Mouse (Mus musculus): ENCODE results near the gene Olfr1364. TPM values are rescaled to one million over a fixed set of nuclear protein-coding genes. Genes with fewer than 3 reads are reported as not detected.

Olfr1364 gene
- polyA plus RNA-seq, 1 experiment from 2014 or later: not detected

DNA sequence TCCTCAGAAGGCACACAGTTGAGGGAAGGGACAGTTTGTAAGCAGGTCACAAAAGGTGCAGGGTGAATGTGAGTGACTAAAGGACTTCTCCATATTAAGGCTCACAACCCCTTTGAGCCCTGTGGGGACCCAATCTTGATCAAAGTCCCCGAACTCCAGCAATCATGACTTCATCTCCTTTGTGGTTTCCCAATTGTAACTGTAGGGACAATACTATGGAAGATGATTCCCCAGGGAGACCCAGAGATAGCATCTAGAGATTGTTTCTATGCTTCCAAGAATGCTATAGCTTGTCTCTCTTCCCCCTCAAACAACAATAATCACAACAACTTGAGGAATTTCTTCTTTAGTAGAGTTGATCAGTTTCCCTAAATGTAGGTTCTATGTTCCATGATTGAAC, 38.9 kb downstream of the Olfr1364 start, which contains the start of gene Olfr1366:
Olfr1366 (minus strand) TSS at position 101 of the 400 bp plus-strand sequence.
- no peak within 1 kb of the TSS for H3K27ac ChIP-seq (ENCODE audit: low read length)
- WGBS: 71% methylated on average over 1 of the region's 1 CpGs
- TF ChIP-seq CTCF (IDR thresholded peaks at IDR 0.05): no peak
- no peaks in the 10 kb centered on the region for H3K4me1 ChIP-seq (ENCODE audit: insufficient read depth, low read depth, low read length)
- H3K4me3 ChIP-seq (ENCODE audit: low read depth, low read length): no peak within 1 kb of the TSS
- no peak within 1 kb of the TSS for H3K4me2 ChIP-seq (replicated peaks; ENCODE audit: low read depth, low read length)
- no peak within 1 kb of the TSS for H3K9ac ChIP-seq (replicated peaks; ENCODE audit: low read depth)
- DNase-seq (ENCODE audit: low spot score): no peak
- H3K27me3 ChIP-seq (replicated peaks; ENCODE audit: insufficient read depth, low read length): no peaks in the 10 kb centered on the region
- H3K9me3 ChIP-seq (ENCODE audit: low read length): no peaks in the 10 kb centered on the region
- no peak for ATAC-seq
- H3K36me3 ChIP-seq (ENCODE audit: insufficient read depth, low read length): no peaks in the 10 kb centered on the region

DNA sequence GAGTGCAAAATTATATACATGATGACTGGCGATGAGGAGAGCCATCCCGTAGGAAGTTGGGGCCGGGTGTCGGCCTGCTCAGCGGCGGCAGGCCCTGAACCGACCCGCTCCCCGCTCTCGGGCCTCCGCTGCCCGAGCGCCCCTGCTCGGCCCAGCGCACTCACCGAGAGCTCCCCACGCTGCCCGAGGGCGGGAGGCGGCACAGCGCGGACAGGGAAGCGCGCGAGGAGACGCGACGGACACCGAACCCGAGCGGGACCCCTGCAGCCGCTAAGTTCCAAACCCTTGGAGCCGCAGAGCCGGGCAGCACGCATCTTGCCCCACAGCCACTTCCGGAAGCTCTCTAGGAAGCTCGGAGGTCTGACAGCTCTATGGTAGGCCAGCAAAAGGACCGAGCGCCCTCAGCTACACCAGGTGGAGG, 50.8 kb downstream of the Olfr1364 start, which contains the start of gene Zkscan8:
Zkscan8 (minus strand) TSS at position 340 of the 421 bp plus-strand sequence.
- Histone ChIP-seq H3K9me3 (ENCODE audit: low read length) (no peaks in the 10 kb centered on the region), H3K27me3 (replicated peaks; ENCODE audit: insufficient read depth, low read length) (no peaks in the 10 kb centered on the region), H3K4me2 (replicated peaks; ENCODE audit: low read depth, low read length) (peak within 1 kb of the TSS; percentile 64), H3K4me1 (ENCODE audit: insufficient read depth, low read depth, low read length) (no peaks in the 10 kb centered on the region), H3K9ac (replicated peaks; ENCODE audit: low read depth) (peak within 1 kb of the TSS; percentile 98), H3K27ac (ENCODE audit: low read length) (peak within 1 kb of the TSS; percentile 96), H3K36me3 (ENCODE audit: insufficient read depth, low read length) (no peaks in the 10 kb centered on the region), H3K4me3 (ENCODE audit: low read depth, low read length) (peak within 1 kb of the TSS; percentile 91)
- peak; percentile 92 for DNase-seq (ENCODE audit: low spot score)
- WGBS: under 1% methylated on average over 37 of the region's 39 CpGs
- TF ChIP-seq EP300 (IDR thresholded peaks at IDR 0.05): no peak
- peak; percentile 43 for TF ChIP-seq CTCF (IDR thresholded peaks at IDR 0.05)
- ATAC-seq: peak; percentile 100

DNA sequence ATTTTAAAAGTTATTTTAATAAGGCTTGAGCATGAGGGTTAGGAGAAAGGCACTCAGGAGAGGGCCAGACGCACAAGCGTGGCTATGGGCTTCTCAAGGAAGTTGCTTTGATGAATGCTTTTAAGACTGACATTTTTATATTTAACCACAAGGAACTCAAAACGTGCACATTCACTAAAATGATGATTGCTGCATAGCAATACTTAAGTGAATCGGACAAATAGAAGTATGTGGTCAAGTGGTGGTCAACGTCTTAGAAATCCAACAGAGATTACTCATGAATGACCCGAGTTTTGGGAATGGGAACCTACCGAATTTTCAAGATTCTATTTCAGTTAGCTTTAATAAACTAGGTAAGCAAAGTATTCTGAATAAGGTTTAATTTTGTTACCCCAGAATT, 51.4 kb downstream of the Olfr1364 start:
- Histone ChIP-seq H3K4me1 (ENCODE audit: insufficient read depth, low read depth, low read length) (no peaks in the 10 kb centered on the region), H3K27me3 (replicated peaks; ENCODE audit: insufficient read depth, low read length) (no peaks in the 10 kb centered on the region), H3K9me3 (ENCODE audit: low read length) (no peaks in the 10 kb centered on the region), H3K9ac (replicated peaks; ENCODE audit: low read depth) (no peak overlapping the region), H3K4me3 (ENCODE audit: low read depth, low read length) (no peak overlapping the region), H3K36me3 (ENCODE audit: insufficient read depth, low read length) (no peaks in the 10 kb centered on the region), H3K27ac (ENCODE audit: low read length) (no peak overlapping the region), H3K4me2 (replicated peaks; ENCODE audit: low read depth, low read length) (peak overlapping the region; percentile 8; the same call in 1 of the 2 replicates)
- TF ChIP-seq EP300 (IDR thresholded peaks at IDR 0.05): no peak
- TF ChIP-seq CTCF (IDR thresholded peaks at IDR 0.05): no peak
- no peak for ATAC-seq
- WGBS: 29% methylated on average over 7 of the region's 7 CpGs
- peak; percentile 18 for DNase-seq (ENCODE audit: low spot score)

Other genes starting within 250 kb of the Olfr1364 start
- gene Olfr1367, start 234.8 kb downstream of the Olfr1364 start, polyA plus RNA-seq (2015; fragmentation: Nextera tagmentation; extraction: Ambion mirVana): not detected in 2 replicates
- gene Zscan12, start 218.9 kb downstream of the Olfr1364 start, polyA plus RNA-seq (2015; fragmentation: Nextera tagmentation; extraction: Ambion mirVana): 6.4 and 6.8 TPM in 2 replicates
- gene Zkscan3, start 179.0 kb downstream of the Olfr1364 start, polyA plus RNA-seq (2015; fragmentation: Nextera tagmentation; extraction: Ambion mirVana): 46.3 and 54.3 TPM in 2 replicates
- gene Pgbd1, start 140.7 kb downstream of the Olfr1364 start, polyA plus RNA-seq (2015; fragmentation: Nextera tagmentation; extraction: Ambion mirVana): 0.87 TPM in 2 replicates
- gene Zscan26, start 128.0 kb downstream of the Olfr1364 start, polyA plus RNA-seq (2015; fragmentation: Nextera tagmentation; extraction: Ambion mirVana): 30.2 and 33.0 TPM in 2 replicates
- 9.1 and 10.5 TPM in 2 replicates for gene Nkapl, start 113.2 kb downstream of the Olfr1364 start, polyA plus RNA-seq (2015; fragmentation: Nextera tagmentation; extraction: Ambion mirVana)
- gene Zkscan4, start 102.9 kb downstream of the Olfr1364 start, polyA plus RNA-seq (2015; fragmentation: Nextera tagmentation; extraction: Ambion mirVana): 5.1 and 5.2 TPM in 2 replicates
- gene Gm10065, start 102.3 kb downstream of the Olfr1364 start, polyA plus RNA-seq (2015; fragmentation: Nextera tagmentation; extraction: Ambion mirVana): not detected in 2 replicates
- 0.31 and 0.39 TPM in 2 replicates for gene AK157302, start 86.5 kb downstream of the Olfr1364 start, polyA plus RNA-seq (2015; fragmentation: Nextera tagmentation; extraction: Ambion mirVana)
- 3.3 and 5.8 TPM in 2 replicates for gene Gm11273, start 80.3 kb downstream of the Olfr1364 start, polyA plus RNA-seq (2015; fragmentation: Nextera tagmentation; extraction: Ambion mirVana)
- gene Zkscan8, start 50.6 kb downstream of the Olfr1364 start, polyA plus RNA-seq (2015; fragmentation: Nextera tagmentation; extraction: Ambion mirVana): 3.1 and 3.4 TPM in 2 replicates
- gene Olfr1366, start 39.0 kb downstream of the Olfr1364 start, polyA plus RNA-seq (2015; fragmentation: Nextera tagmentation; extraction: Ambion mirVana): 0.06 TPM in 1 of 2 replicates, not detected in the other
- 0.05 TPM in 1 of 2 replicates, not detected in the other for gene Olfr1535, start 21.9 kb downstream of the Olfr1364 start, polyA plus RNA-seq (2015; fragmentation: Nextera tagmentation; extraction: Ambion mirVana)
- gene Olfr1362, start 32.3 kb upstream of the Olfr1364 start, polyA plus RNA-seq (2015; fragmentation: Nextera tagmentation; extraction: Ambion mirVana): not detected in 2 replicates
- gene Olfr11, start 60.8 kb upstream of the Olfr1364 start, polyA plus RNA-seq (2015; fragmentation: Nextera tagmentation; extraction: Ambion mirVana): not detected in 2 replicates
- gene Olfr1361, start 81.6 kb upstream of the Olfr1364 start, polyA plus RNA-seq (2015; fragmentation: Nextera tagmentation; extraction: Ambion mirVana): not detected in 2 replicates
- gene Olfr1360, start 95.6 kb upstream of the Olfr1364 start, polyA plus RNA-seq (2015; fragmentation: Nextera tagmentation; extraction: Ambion mirVana): not detected in 2 replicates
- gene Olfr1359, start 116.4 kb upstream of the Olfr1364 start, polyA plus RNA-seq (2015; fragmentation: Nextera tagmentation; extraction: Ambion mirVana): not detected in 2 replicates
- not detected in 2 replicates for gene Hist1h2bl, start 134.4 kb upstream of the Olfr1364 start, polyA plus RNA-seq (2015; fragmentation: Nextera tagmentation; extraction: Ambion mirVana)
- gene Hist1h2ai, start 134.7 kb upstream of the Olfr1364 start, polyA plus RNA-seq (2015; fragmentation: Nextera tagmentation; extraction: Ambion mirVana): 5.4 TPM in 1 of 2 replicates, not detected in the other
- gene Hist1h3h, start 135.9 kb upstream of the Olfr1364 start, polyA plus RNA-seq (2015; fragmentation: Nextera tagmentation; extraction: Ambion mirVana): 2.0 TPM in 1 of 2 replicates, not detected in the other
- 0.66 and 0.67 TPM in 2 replicates for gene Hist1h2bm, start 140.3 kb upstream of the Olfr1364 start, polyA plus RNA-seq (2015; fragmentation: Nextera tagmentation; extraction: Ambion mirVana)
- not detected in 2 replicates for gene Hist1h4j, start 153.3 kb upstream of the Olfr1364 start, polyA plus RNA-seq (2015; fragmentation: Nextera tagmentation; extraction: Ambion mirVana)
- 0.84 and 0.89 TPM in 2 replicates for gene Hist1h4k, start 168.7 kb upstream of the Olfr1364 start, polyA plus RNA-seq (2015; fragmentation: Nextera tagmentation; extraction: Ambion mirVana)
- 7.5 and 9.4 TPM in 2 replicates for gene Hist1h2ak, start 172.1 kb upstream of the Olfr1364 start, polyA plus RNA-seq (2015; fragmentation: Nextera tagmentation; extraction: Ambion mirVana)
- gene Hist1h2bn, start 172.4 kb upstream of the Olfr1364 start, polyA plus RNA-seq (2015; fragmentation: Nextera tagmentation; extraction: Ambion mirVana): 1.1 and 1.3 TPM in 2 replicates
- 1.4 and 2.4 TPM in 2 replicates for gene Hist1h1b, start 198.9 kb upstream of the Olfr1364 start, polyA plus RNA-seq (2015; fragmentation: Nextera tagmentation; extraction: Ambion mirVana)
- gene Hist1h3i, start 201.6 kb upstream of the Olfr1364 start, polyA plus RNA-seq (2015; fragmentation: Nextera tagmentation; extraction: Ambion mirVana): 14.5 and 16.9 TPM in 2 replicates
- gene Hist1h2an, start 205.5 kb upstream of the Olfr1364 start, polyA plus RNA-seq (2015; fragmentation: Nextera tagmentation; extraction: Ambion mirVana): 1.3 TPM in 1 of 2 replicates, not detected in the other
- gene Hist1h2bp, start 205.7 kb upstream of the Olfr1364 start, polyA plus RNA-seq (2015; fragmentation: Nextera tagmentation; extraction: Ambion mirVana): 0.61 and 0.95 TPM in 2 replicates
- gene Hist1h2bq, start 228.4 kb upstream of the Olfr1364 start, polyA plus RNA-seq (2015; fragmentation: Nextera tagmentation; extraction: Ambion mirVana): 3.0 and 4.5 TPM in 2 replicates
- gene Hist1h2ao, start 228.7 kb upstream of the Olfr1364 start, polyA plus RNA-seq (2015; fragmentation: Nextera tagmentation; extraction: Ambion mirVana): not detected in 2 replicates
- 0.90 TPM in 1 of 2 replicates, not detected in the other for gene Hist1h4m, start 230.0 kb upstream of the Olfr1364 start, polyA plus RNA-seq (2015; fragmentation: Nextera tagmentation; extraction: Ambion mirVana)

All from lung, postnatal 0 days (tissue).